Mouse (Mus musculus): ENCODE data around the gene Tubb5. TPM values are rescaled to one million over a fixed set of nuclear protein-coding genes. Genes with fewer than 3 reads are reported as not detected.

Tubb5 gene
- total RNA-seq, 2 experiments from 2014 or later, result 771 to 797 TPM

GRCm38 (mm10) chr17:35812736-35813135 is 25.4 kb downstream of the Tubb5 start:
- intact Hi-C loops (cut with DNase I), result no loop called here
- DNase-seq (ENCODE audit: low spot score in 2 of 2), result no peak

- no peak for DNase-seq (ENCODE audit: low spot score in 2 of 2)
- intact Hi-C loops (cut with DNase I), result no loop called here
These were observed 25.8 kb downstream of the Tubb5 start for GRCm38 (mm10) chr17:35812307-35812706.

- intact Hi-C loops (cut with DNase I), result no loop called here
- DNase-seq (ENCODE audit: low spot score in 2 of 2), result no peak
These were observed 27.0 kb downstream of the Tubb5 start for GRCm38 (mm10) chr17:35810900-35811648.

GRCm38 (mm10) chr17:35809395-35809794 is 28.7 kb downstream of the Tubb5 start:
- no peak for DNase-seq (ENCODE audit: low spot score in 2 of 2)
- intact Hi-C loops (cut with DNase I), result no loop called here

- no peak for DNase-seq (ENCODE audit: low spot score in 2 of 2)
- intact Hi-C loops (cut with DNase I), result no loop called here
These were observed 30.0 kb downstream of the Tubb5 start for GRCm38 (mm10) chr17:35808073-35808472.

GRCm38 (mm10) chr17:35803858-35804399 is 34.2 kb downstream of the Tubb5 start:
- DNase-seq (ENCODE audit: low spot score in 2 of 2), result no peak
- intact Hi-C loops (cut with DNase I), result no loop called here

- no peak for DNase-seq (ENCODE audit: low spot score in 2 of 2)
- intact Hi-C loops (cut with DNase I), result no loop called here
These were observed 35.1 kb downstream of the Tubb5 start for GRCm38 (mm10) chr17:35803020-35803419.

GRCm38 (mm10) chr17:35800905-35801304 is 37.2 kb downstream of the Tubb5 start:
- intact Hi-C loops (cut with DNase I), result no loop called here
- DNase-seq (ENCODE audit: low spot score in 2 of 2), result no peak

GRCm38 (mm10) chr17:35796835-35797234 is 41.3 kb downstream of the Tubb5 start:
- DNase-seq (ENCODE audit: low spot score in 2 of 2), result no peak
- intact Hi-C loops (cut with DNase I), result no loop called here

GRCm38 (mm10) chr17:35795656-35796055 is 42.5 kb downstream of the Tubb5 start:
- intact Hi-C loops (cut with DNase I), result no loop called here
- no peak for DNase-seq (ENCODE audit: low spot score in 2 of 2)

GRCm38 (mm10) chr17:35795099-35795498 is 43.0 kb downstream of the Tubb5 start:
- intact Hi-C loops (cut with DNase I), result no loop called here
- DNase-seq (ENCODE audit: low spot score in 2 of 2), result no peak

- DNase-seq (ENCODE audit: low spot score in 2 of 2), result no peak
- intact Hi-C loops (cut with DNase I), result no loop called here
These were observed 45.3 kb downstream of the Tubb5 start for GRCm38 (mm10) chr17:35792837-35793236.

- no peak for DNase-seq (ENCODE audit: low spot score in 2 of 2)
- intact Hi-C loops (cut with DNase I), result no loop called here
These were observed 47.2 kb downstream of the Tubb5 start for GRCm38 (mm10) chr17:35790933-35791332.

- no peak for DNase-seq (ENCODE audit: low spot score in 2 of 2)
- intact Hi-C loops (cut with DNase I), result no loop called here
These were observed 50.1 kb downstream of the Tubb5 start for GRCm38 (mm10) chr17:35788025-35788424.

GRCm38 (mm10) chr17:35787493-35787892 is 50.6 kb downstream of the Tubb5 start:
- intact Hi-C loops (cut with DNase I), result no loop called here
- no peak for DNase-seq (ENCODE audit: low spot score in 2 of 2)

- intact Hi-C loops (cut with DNase I), result no loop called here
These were observed 53.0 kb downstream of the Tubb5 start for GRCm38 (mm10) chr17:35785140-35785539.

GRCm38 (mm10) chr17:35783944-35784343 is 54.2 kb downstream of the Tubb5 start:
- peak; percentile 23 to 61 for DNase-seq (ENCODE audit: low spot score in 2 of 2)
- intact Hi-C loops (cut with DNase I), result no loop called here

More at GRCm38 (mm10) chr17:35785140-35785539, 53.0 kb downstream of the Tubb5 start:
- DNase-seq (ENCODE audit: low spot score in 2 of 2), result no peak

Data from left cerebral cortex, postnatal 14 days (tissue).